Mouse (Mus musculus): ENCODE data around the gene Fkbp10. TPM values are rescaled to one million over a fixed set of nuclear protein-coding genes. Genes with fewer than 3 reads are reported as not detected.
A peak's percentile ranks its signal among the peaks of the same experiment; 100 is the strongest.

Fkbp10 gene
- polyA plus RNA-seq, 1 experiment from 2014 or later = 20.1 TPM

DNA sequence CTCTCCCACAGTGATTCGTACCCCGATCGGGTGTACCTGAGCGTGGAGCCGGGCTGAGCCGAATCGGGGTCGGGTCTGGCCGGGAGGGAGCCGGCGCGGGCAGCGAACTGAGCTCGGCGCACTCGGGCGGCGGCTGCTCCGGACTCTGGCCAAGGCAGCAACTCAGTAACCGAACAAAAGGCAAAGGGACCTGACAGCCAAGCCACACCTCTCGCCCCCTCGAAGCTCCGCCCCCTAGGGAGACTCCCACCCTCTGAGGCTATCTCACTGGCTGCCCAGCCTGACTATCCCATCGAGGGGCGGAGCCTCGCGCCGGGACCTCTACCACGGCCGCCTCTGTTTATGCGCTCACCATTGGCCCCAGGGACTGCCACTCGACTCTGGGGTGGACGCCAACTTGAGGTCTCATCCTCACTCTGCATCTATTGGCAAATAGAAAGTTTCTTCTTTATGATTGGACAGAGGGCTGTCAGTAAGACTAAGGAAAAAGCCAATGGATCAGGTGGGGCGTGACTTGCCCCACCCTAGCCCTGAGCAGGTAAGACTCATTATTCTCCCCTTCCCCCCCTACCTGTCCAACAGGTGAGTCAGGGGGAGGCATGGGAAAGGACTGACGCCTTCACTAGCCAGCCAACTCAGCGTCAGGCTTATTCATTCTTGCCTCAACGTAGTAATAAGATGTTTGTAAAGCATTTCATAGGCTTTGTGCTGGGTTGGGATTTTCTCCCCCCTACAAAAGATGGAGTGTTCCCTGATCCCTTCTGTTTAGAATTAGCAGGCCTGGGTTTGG, 17.7 kb upstream of the Fkbp10 start, which contains the start of gene Jup:
TSS of gene Jup (minus strand) at position 164 of the 790 bp plus-strand sequence.
- ATAC-seq (ENCODE audit: low FRiP score, low TSS enrichment) (peak; percentile 96), DNase-seq (peak; percentile 99)
- Histone ChIP-seq H3K4me1 (ENCODE audit: control insufficient read depth, insufficient read depth, low read length) (peaks cover 19% of the 10 kb centered on the region), H3K27ac (replicated peaks; ENCODE audit: low read depth, low read length) (peak within 1 kb of the TSS; percentile 72), H3K27me3 (ENCODE audit: control insufficient read depth, insufficient read depth, low read length) (no peaks in the 10 kb centered on the region), H3K9ac (replicated peaks; ENCODE audit: low read length) (peak within 1 kb of the TSS; percentile 73), H3K4me3 (replicated peaks; ENCODE audit: low read depth, low read length) (peak within 1 kb of the TSS; percentile 64), H3K4me2 (ENCODE audit: low read length) (peak within 1 kb of the TSS; percentile 71), H3K36me3 (ENCODE audit: control insufficient read depth, insufficient read depth, low read length) (no peaks in the 10 kb centered on the region), H3K9me3 (ENCODE audit: control insufficient read depth, low read length) (no peaks in the 10 kb centered on the region)
- WGBS = 1% methylated on average over 37 of the region's 37 CpGs

GRCm38 (mm10) chr11:100398517-100398916, 17.0 kb upstream of the Fkbp10 start:
- no peak overlapping the region for H3K4me3 ChIP-seq (replicated peaks; ENCODE audit: low read depth, low read length)

DNA sequence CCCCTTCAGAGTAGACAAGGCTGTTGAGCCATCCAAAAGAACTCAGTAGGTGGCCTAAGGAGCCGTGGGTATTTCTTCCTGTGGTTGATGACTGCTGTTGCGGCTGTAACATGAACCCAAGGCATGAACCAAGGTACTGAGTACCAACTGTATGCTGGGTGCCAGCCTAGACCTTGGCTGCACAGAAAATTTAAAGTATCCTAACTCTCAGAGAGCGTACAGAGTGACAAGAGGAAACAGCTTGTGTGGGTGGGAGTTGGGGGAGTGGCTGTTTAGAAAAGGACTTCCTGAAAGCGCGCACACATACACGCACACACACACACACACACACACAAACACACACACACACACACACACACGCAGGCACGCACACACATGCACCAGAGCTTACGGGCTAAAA, 16.2 kb upstream of the Fkbp10 start:
- WGBS = 85% methylated on average over 9 of the region's 9 CpGs

More at GRCm38 (mm10) chr11:100398517-100398916, 17.0 kb upstream of the Fkbp10 start:
- no peak for DNase-seq
- WGBS = 96% methylated on average over 7 of the region's 7 CpGs
- H3K9me3 ChIP-seq (ENCODE audit: control insufficient read depth, low read length) = no peaks in the 10 kb centered on the region
- H3K4me1 ChIP-seq (ENCODE audit: control insufficient read depth, insufficient read depth, low read length) = peaks cover 21% of the 10 kb centered on the region
- ATAC-seq (ENCODE audit: low FRiP score, low TSS enrichment) = no peak
- no peak overlapping the region for H3K9ac ChIP-seq (replicated peaks; ENCODE audit: low read length)
- H3K36me3 ChIP-seq (ENCODE audit: control insufficient read depth, insufficient read depth, low read length) = no peaks in the 10 kb centered on the region
- no peaks in the 10 kb centered on the region for H3K27me3 ChIP-seq (ENCODE audit: control insufficient read depth, insufficient read depth, low read length)
- H3K27ac ChIP-seq (replicated peaks; ENCODE audit: low read depth, low read length) = no peak overlapping the region
- no peak overlapping the region for H3K4me2 ChIP-seq (ENCODE audit: low read length)

GRCm38 (mm10) chr11:100399727-100400538, 15.6 kb upstream of the Fkbp10 start:
- ATAC-seq (ENCODE audit: low FRiP score, low TSS enrichment) (no peak), DNase-seq (no peak)
- peaks cover 24% of the 10 kb centered on the region for H3K4me1 ChIP-seq (ENCODE audit: control insufficient read depth, insufficient read depth, low read length)
- H3K4me2 ChIP-seq (ENCODE audit: low read length) = no peak overlapping the region
- no peaks in the 10 kb centered on the region for H3K36me3 ChIP-seq (ENCODE audit: control insufficient read depth, insufficient read depth, low read length)
- H3K27ac ChIP-seq (replicated peaks; ENCODE audit: low read depth, low read length) = no peak overlapping the region
- no peaks in the 10 kb centered on the region for H3K27me3 ChIP-seq (ENCODE audit: control insufficient read depth, insufficient read depth, low read length)
- no peaks in the 10 kb centered on the region for H3K9me3 ChIP-seq (ENCODE audit: control insufficient read depth, low read length)
- H3K4me3 ChIP-seq (replicated peaks; ENCODE audit: low read depth, low read length) = no peak overlapping the region
- H3K9ac ChIP-seq (replicated peaks; ENCODE audit: low read length) = no peak overlapping the region
- WGBS = 79% methylated on average over 12 of the region's 12 CpGs

More for the DNA sequence above, 16.2 kb upstream of the Fkbp10 start:
- peaks cover 26% of the 10 kb centered on the region for H3K4me1 ChIP-seq (ENCODE audit: control insufficient read depth, insufficient read depth, low read length)
- no peaks in the 10 kb centered on the region for H3K36me3 ChIP-seq (ENCODE audit: control insufficient read depth, insufficient read depth, low read length)
- H3K4me2 ChIP-seq (ENCODE audit: low read length) = no peak overlapping the region
- ATAC-seq (ENCODE audit: low FRiP score, low TSS enrichment) = no peak
- H3K27ac ChIP-seq (replicated peaks; ENCODE audit: low read depth, low read length) = no peak overlapping the region
- no peak overlapping the region for H3K9ac ChIP-seq (replicated peaks; ENCODE audit: low read length)
- no peak for DNase-seq
- no peaks in the 10 kb centered on the region for H3K27me3 ChIP-seq (ENCODE audit: control insufficient read depth, insufficient read depth, low read length)
- no peaks in the 10 kb centered on the region for H3K9me3 ChIP-seq (ENCODE audit: control insufficient read depth, low read length)
- no peak overlapping the region for H3K4me3 ChIP-seq (replicated peaks; ENCODE audit: low read depth, low read length)

GRCm38 (mm10) chr11:100400842-100401241, 14.7 kb upstream of the Fkbp10 start:
- Histone ChIP-seq H3K9me3 (ENCODE audit: control insufficient read depth, low read length) (no peaks in the 10 kb centered on the region), H3K4me2 (ENCODE audit: low read length) (no peak overlapping the region), H3K4me3 (replicated peaks; ENCODE audit: low read depth, low read length) (no peak overlapping the region), H3K27me3 (ENCODE audit: control insufficient read depth, insufficient read depth, low read length) (no peaks in the 10 kb centered on the region), H3K27ac (replicated peaks; ENCODE audit: low read depth, low read length) (no peak overlapping the region), H3K4me1 (ENCODE audit: control insufficient read depth, insufficient read depth, low read length) (peaks cover 15% of the 10 kb centered on the region), H3K9ac (replicated peaks; ENCODE audit: low read length) (no peak overlapping the region), H3K36me3 (ENCODE audit: control insufficient read depth, insufficient read depth, low read length) (no peaks in the 10 kb centered on the region)
- no peak for ATAC-seq (ENCODE audit: low FRiP score, low TSS enrichment)
- WGBS = 83% methylated on average over 6 of the region's 6 CpGs
- no peak for DNase-seq

- Histone ChIP-seq H3K27ac (replicated peaks; ENCODE audit: low read depth, low read length) (no peak overlapping the region), H3K4me2 (ENCODE audit: low read length) (no peak overlapping the region), H3K27me3 (ENCODE audit: control insufficient read depth, insufficient read depth, low read length) (no peaks in the 10 kb centered on the region), H3K36me3 (ENCODE audit: control insufficient read depth, insufficient read depth, low read length) (no peaks in the 10 kb centered on the region), H3K9me3 (ENCODE audit: control insufficient read depth, low read length) (no peaks in the 10 kb centered on the region), H3K4me1 (ENCODE audit: control insufficient read depth, insufficient read depth, low read length) (0 out of 2 replicates have a peak, but pooled peaks cover 7% of the 10 kb centered on the region), H3K9ac (replicated peaks; ENCODE audit: low read length) (no peak overlapping the region), H3K4me3 (replicated peaks; ENCODE audit: low read depth, low read length) (no peak overlapping the region)
- 48% methylated on average over 6 of the region's 6 CpGs for WGBS
- ATAC-seq (ENCODE audit: low FRiP score, low TSS enrichment) (no peak), DNase-seq (no peak)
Measured at GRCm38 (mm10) chr11:100402240-100402639, 13.3 kb upstream of the Fkbp10 start.

GRCm38 (mm10) chr11:100402682-100403081, 12.8 kb upstream of the Fkbp10 start:
- no peaks in the 10 kb centered on the region for H3K9me3 ChIP-seq (ENCODE audit: control insufficient read depth, low read length)
- H3K36me3 ChIP-seq (ENCODE audit: control insufficient read depth, insufficient read depth, low read length) = no peaks in the 10 kb centered on the region
- no peak overlapping the region for H3K27ac ChIP-seq (replicated peaks; ENCODE audit: low read depth, low read length)
- no peaks in the 10 kb centered on the region for H3K27me3 ChIP-seq (ENCODE audit: control insufficient read depth, insufficient read depth, low read length)
- 0 out of 2 replicates have a peak, but pooled peaks cover 7% of the 10 kb centered on the region for H3K4me1 ChIP-seq (ENCODE audit: control insufficient read depth, insufficient read depth, low read length)
- H3K9ac ChIP-seq (replicated peaks; ENCODE audit: low read length) = no peak overlapping the region
- H3K4me3 ChIP-seq (replicated peaks; ENCODE audit: low read depth, low read length) = no peak overlapping the region
- H3K4me2 ChIP-seq (ENCODE audit: low read length) = no peak overlapping the region
- no peak for DNase-seq
- no peak for ATAC-seq (ENCODE audit: low FRiP score, low TSS enrichment)
- WGBS = 73% methylated on average over 2 of the region's 2 CpGs

DNA sequence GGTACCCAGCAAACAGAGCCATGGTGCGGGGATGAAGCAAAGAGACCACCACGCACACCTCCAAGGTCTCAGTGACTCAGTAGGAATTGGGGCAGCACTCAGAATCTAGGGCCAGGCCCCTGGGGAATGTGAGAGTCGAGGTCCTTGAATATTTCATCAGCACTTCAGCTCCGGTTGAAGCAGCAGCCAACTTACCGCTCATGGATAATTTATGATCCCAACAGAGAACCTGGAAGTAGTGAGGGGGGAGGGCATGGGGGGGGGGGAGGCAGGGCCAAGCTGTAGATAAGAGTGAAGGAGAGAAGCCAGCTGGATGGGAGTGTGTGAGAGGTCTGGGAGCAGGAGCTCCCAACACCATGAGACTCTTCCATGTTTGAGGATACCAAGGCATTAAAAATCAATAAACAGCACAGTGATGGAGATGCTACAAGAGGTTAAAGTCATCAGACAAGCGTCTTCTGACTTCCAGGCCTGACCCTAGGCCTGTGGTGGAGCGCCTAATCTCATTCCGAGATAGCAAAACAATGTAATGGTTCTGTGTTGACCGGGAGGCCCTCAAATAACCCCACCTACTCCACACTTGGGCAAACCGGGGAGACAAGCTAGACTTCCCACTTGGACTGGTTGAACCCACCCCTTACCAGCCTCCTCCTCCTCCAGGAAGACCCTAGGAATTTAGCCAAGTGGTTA, 11.9 kb upstream of the Fkbp10 start:
- 69% methylated on average over 10 of the region's 10 CpGs for WGBS
- H3K27ac ChIP-seq (replicated peaks; ENCODE audit: low read depth, low read length) = no peak overlapping the region
- no peaks in the 10 kb centered on the region for H3K9me3 ChIP-seq (ENCODE audit: control insufficient read depth, low read length)
- no peak overlapping the region for H3K4me2 ChIP-seq (ENCODE audit: low read length)
- ATAC-seq (ENCODE audit: low FRiP score, low TSS enrichment) (no peak), DNase-seq (peak; percentile 61)
- H3K4me3 ChIP-seq (replicated peaks; ENCODE audit: low read depth, low read length) = no peak overlapping the region
- no peaks in the 10 kb centered on the region for H3K27me3 ChIP-seq (ENCODE audit: control insufficient read depth, insufficient read depth, low read length)
- H3K4me1 ChIP-seq (ENCODE audit: control insufficient read depth, insufficient read depth, low read length) = 0 out of 2 replicates have a peak, but pooled peaks cover 7% of the 10 kb centered on the region
- 0 out of 2 replicates have a peak, but pooled peaks cover 3% of the 10 kb centered on the region for H3K36me3 ChIP-seq (ENCODE audit: control insufficient read depth, insufficient read depth, low read length)
- H3K9ac ChIP-seq (replicated peaks; ENCODE audit: low read length) = no peak overlapping the region
